Mouse (Mus musculus): ENCODE data around the gene Casc3. TPM values are rescaled to one million over a fixed set of nuclear protein-coding genes. Genes with fewer than 3 reads are reported as not detected.

Gene Casc3
- polyA plus RNA-seq, 1 experiment from 2014 or later, result 42.8 TPM

DNA sequence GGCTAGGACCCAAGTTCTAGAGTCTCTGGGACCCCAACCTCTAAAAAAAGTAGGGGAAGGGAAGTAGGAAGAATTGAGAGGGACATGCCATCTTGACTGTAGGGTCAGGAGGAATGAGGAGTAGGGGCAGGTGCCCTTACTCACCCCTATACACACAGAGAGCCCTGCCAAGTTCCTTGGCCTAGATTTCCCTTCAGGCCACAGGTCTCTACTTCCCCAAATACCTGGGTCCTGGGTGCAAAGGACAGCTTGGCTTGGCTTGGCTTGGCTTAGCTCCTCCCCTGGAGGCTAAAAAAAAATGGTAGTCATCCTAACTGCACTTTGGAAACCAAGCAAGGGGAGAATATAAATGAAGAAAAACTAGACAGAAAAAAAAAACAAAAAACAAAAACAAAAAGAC lies 40.0 kb upstream of the Casc3 start:
- TF ChIP-seq CTCF (IDR thresholded peaks at IDR 0.05; ENCODE audit: low read depth), result no peak
- Histone ChIP-seq H3K27me3 (ENCODE audit: insufficient read depth, low read length) (no peaks in the 10 kb centered on the region), H3K4me2 (no peak overlapping the region), H3K4me1 (ENCODE audit: insufficient read depth) (peaks cover 37% of the 10 kb centered on the region), H3K9ac (no peak overlapping the region), H3K27ac (ENCODE audit: low read depth) (no peak overlapping the region), H3K4me3 (ENCODE audit: low read depth, low read length) (no peak overlapping the region), H3K36me3 (ENCODE audit: insufficient read depth) (peaks cover 62% of the 10 kb centered on the region), H3K9me3 (ENCODE audit: low read depth, low read length) (no peaks in the 10 kb centered on the region)
- DNase-seq (no peak), ATAC-seq (ENCODE audit: insufficient read depth) (no peak)

DNA sequence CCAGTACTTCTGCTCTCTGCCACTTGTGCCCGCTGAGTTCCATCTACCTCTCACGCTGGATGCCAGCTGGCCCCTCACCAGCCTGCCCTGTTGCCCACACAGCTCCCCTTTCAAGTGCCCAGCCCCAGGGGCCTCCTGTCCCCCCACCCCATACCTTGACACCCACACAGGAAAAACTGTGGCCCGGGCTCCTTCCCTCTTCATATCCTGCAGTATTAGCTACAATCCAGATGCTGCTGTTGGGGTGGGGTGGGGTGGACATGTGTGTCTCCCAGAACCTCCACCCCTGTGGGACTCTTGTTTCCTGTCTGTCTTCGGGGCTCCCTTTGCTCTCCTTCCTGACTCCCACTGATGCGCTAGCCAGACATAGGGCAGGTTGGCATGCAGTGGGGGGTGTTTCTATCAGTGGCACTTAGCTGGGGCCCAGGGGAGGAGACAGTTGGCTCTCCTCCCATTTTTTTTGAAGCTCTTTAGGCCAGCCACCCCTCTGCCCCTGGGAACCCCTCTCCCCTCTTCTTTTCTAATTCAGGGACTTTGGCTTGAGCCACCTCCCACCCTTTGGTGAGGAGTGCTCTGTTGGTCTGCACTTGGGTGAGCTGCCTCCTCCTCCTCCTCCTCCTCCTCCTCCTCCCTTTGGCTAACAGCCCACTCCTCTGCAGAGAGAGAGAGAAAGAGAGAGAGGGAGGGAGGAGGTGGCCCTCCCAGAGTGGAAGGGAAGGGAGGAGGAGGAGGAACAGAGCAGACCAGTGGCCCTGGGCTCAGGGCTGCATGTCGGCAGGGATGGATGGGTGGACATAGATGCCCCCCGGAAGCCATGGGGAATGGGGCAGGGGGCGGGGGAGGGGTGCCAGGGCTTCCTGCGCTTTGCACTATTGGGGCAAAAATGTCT lies 39.0 kb upstream of the Casc3 start:
- Histone ChIP-seq H3K36me3 (ENCODE audit: insufficient read depth) (peaks cover 63% of the 10 kb centered on the region), H3K4me2 (peak overlapping the region; percentile 23; the same call in 1 of the 2 replicates), H3K4me3 (ENCODE audit: low read depth, low read length) (no peak overlapping the region), H3K9ac (peak overlapping the region; percentile 29), H3K27me3 (ENCODE audit: insufficient read depth, low read length) (no peaks in the 10 kb centered on the region), H3K9me3 (ENCODE audit: low read depth, low read length) (no peaks in the 10 kb centered on the region), H3K27ac (ENCODE audit: low read depth) (peak overlapping the region; percentile 75), H3K4me1 (ENCODE audit: insufficient read depth) (peaks cover 37% of the 10 kb centered on the region)
- TF ChIP-seq CTCF (IDR thresholded peaks at IDR 0.05; ENCODE audit: low read depth), result no peak
- DNase-seq (peak; percentile 68), ATAC-seq (ENCODE audit: insufficient read depth) (peak; percentile 21; the same call in 1 of the 2 replicates)
- 45% methylated on average over 5 of the region's 9 CpGs for WGBS

DNA sequence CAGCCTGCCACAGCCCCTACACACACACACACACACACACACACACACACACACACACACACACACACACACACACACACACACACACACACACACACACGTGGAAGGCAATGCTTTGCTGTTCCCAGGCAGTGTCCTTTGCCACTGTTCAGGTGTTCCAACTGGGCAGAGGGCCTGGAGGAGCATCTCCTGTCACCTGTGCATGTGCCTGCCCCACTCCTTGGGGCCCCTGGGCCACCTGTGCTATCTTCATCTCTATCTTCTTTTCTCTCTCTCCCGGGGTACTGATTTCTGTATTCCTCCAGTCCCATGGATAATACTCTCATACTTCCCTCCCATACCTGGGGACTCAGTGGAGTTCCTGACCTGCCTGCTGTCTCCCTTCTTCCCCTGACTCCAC lies 38.4 kb upstream of the Casc3 start:
- TF ChIP-seq CTCF (IDR thresholded peaks at IDR 0.05; ENCODE audit: low read depth), result no peak
- H3K4me2 ChIP-seq, result no peak overlapping the region; the same call in 1 of the 2 replicates
- no peaks in the 10 kb centered on the region for H3K27me3 ChIP-seq (ENCODE audit: insufficient read depth, low read length)
- no peak overlapping the region for H3K9ac ChIP-seq
- WGBS, result 35% methylated on average over 2 of the region's 2 CpGs
- no peak for DNase-seq
- H3K27ac ChIP-seq (ENCODE audit: low read depth), result 0 out of 2 replicates have a peak overlapping the region, but pooled peaks have one; percentile 75
- no peak for ATAC-seq (ENCODE audit: insufficient read depth)
- no peaks in the 10 kb centered on the region for H3K9me3 ChIP-seq (ENCODE audit: low read depth, low read length)
- H3K4me3 ChIP-seq (ENCODE audit: low read depth, low read length), result no peak overlapping the region
- H3K4me1 ChIP-seq (ENCODE audit: insufficient read depth), result peaks cover 37% of the 10 kb centered on the region
- peaks cover 60% of the 10 kb centered on the region for H3K36me3 ChIP-seq (ENCODE audit: insufficient read depth)

- H3K27ac ChIP-seq (ENCODE audit: low read depth), result peak overlapping the region; percentile 10; the same call in 1 of the 2 replicates
- peaks cover 56% of the 10 kb centered on the region for H3K36me3 ChIP-seq (ENCODE audit: insufficient read depth)
Measured at GRCm38 (mm10) chr11:98766816-98767215, 37.9 kb upstream of the Casc3 start.

GRCm38 (mm10) chr11:98767276-98767675 lies 37.4 kb upstream of the Casc3 start:
- no peak overlapping the region for H3K9ac ChIP-seq

More at GRCm38 (mm10) chr11:98766816-98767215, 37.9 kb upstream of the Casc3 start:
- Histone ChIP-seq H3K4me2 (peak overlapping the region; percentile 59), H3K4me1 (ENCODE audit: insufficient read depth) (peaks cover 38% of the 10 kb centered on the region), H3K27me3 (ENCODE audit: insufficient read depth, low read length) (no peaks in the 10 kb centered on the region), H3K9me3 (ENCODE audit: low read depth, low read length) (no peaks in the 10 kb centered on the region), H3K9ac (no peak overlapping the region), H3K4me3 (ENCODE audit: low read depth, low read length) (no peak overlapping the region)
- DNase-seq, result no peak
- TF ChIP-seq CTCF (IDR thresholded peaks at IDR 0.05; ENCODE audit: low read depth), result no peak
- 0 out of 2 replicates have a peak, but pooled peaks have one; percentile 1 for ATAC-seq (ENCODE audit: insufficient read depth)
- 45% methylated on average over 4 of the region's 5 CpGs for WGBS

DNA sequence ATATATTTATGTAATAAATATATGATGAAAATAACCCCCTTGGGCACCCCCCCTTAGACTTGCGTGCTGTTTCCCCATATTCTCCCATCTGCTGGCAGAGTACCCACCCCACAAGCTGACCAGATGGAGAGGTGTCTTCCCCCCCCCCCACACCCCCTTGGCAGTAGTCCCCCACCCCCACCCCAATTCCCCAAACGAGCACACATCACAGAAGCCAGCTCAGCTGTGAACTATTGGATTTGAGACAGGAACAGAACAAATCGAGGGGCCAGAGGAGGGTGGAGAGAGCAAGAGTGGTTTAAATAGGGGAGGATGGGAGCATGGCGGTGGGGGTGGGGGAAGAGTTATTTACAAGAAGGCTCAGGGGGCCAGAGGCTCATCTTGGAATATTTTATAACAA lies 37.0 kb upstream of the Casc3 start:
- peak overlapping the region; percentile 29 for H3K4me3 ChIP-seq (ENCODE audit: low read depth, low read length)
- no peak for TF ChIP-seq CTCF (IDR thresholded peaks at IDR 0.05; ENCODE audit: low read depth)
- peaks cover 46% of the 10 kb centered on the region for H3K4me1 ChIP-seq (ENCODE audit: insufficient read depth)
- H3K9ac ChIP-seq, result peak overlapping the region; percentile 44
- H3K4me2 ChIP-seq, result peak overlapping the region; percentile 59
- DNase-seq (peak; percentile 41), ATAC-seq (ENCODE audit: insufficient read depth) (no peak)
- H3K36me3 ChIP-seq (ENCODE audit: insufficient read depth), result peaks cover 50% of the 10 kb centered on the region
- H3K27ac ChIP-seq (ENCODE audit: low read depth), result peak overlapping the region; percentile 87
- no peaks in the 10 kb centered on the region for H3K27me3 ChIP-seq (ENCODE audit: insufficient read depth, low read length)
- 16% methylated on average over 4 of the region's 4 CpGs for WGBS
- H3K9me3 ChIP-seq (ENCODE audit: low read depth, low read length), result no peaks in the 10 kb centered on the region

More at GRCm38 (mm10) chr11:98767276-98767675, 37.4 kb upstream of the Casc3 start:
- peak overlapping the region; percentile 59 for H3K4me2 ChIP-seq
- peak; percentile 36 for ATAC-seq (ENCODE audit: insufficient read depth)
- H3K9me3 ChIP-seq (ENCODE audit: low read depth, low read length), result no peaks in the 10 kb centered on the region
- no peak for TF ChIP-seq CTCF (IDR thresholded peaks at IDR 0.05; ENCODE audit: low read depth)
- peaks cover 54% of the 10 kb centered on the region for H3K36me3 ChIP-seq (ENCODE audit: insufficient read depth)
- H3K4me1 ChIP-seq (ENCODE audit: insufficient read depth), result peaks cover 42% of the 10 kb centered on the region
- WGBS, result 10% methylated on average over 9 of the region's 9 CpGs
- peak overlapping the region; percentile 10; the same call in 1 of the 2 replicates for H3K27ac ChIP-seq (ENCODE audit: low read depth)
- DNase-seq, result peak; percentile 60
- H3K27me3 ChIP-seq (ENCODE audit: insufficient read depth, low read length), result no peaks in the 10 kb centered on the region
- H3K4me3 ChIP-seq (ENCODE audit: low read depth, low read length), result no peak overlapping the region

Data from lung, embryonic 14.5 days (tissue).